Mouse (Mus musculus): ENCODE measurements around the gene Scn1a. TPM values are rescaled to one million over a fixed set of nuclear protein-coding genes. Genes with fewer than 3 reads are reported as not detected.

Gene Scn1a
- total RNA-seq, 2 experiments from 2014 or later, result 49.6 to 60.0 TPM

GRCm38 (mm10) chr2:66256220-66257131 lies 184.2 kb downstream of the Scn1a start, which contains the start of gene Ttc21b:
TSS of gene Ttc21b (minus strand) at chr2:66256617.
- DNase-seq (ENCODE audit: low spot score in 2 of 2), result peak; percentile 96 to 98

DNA sequence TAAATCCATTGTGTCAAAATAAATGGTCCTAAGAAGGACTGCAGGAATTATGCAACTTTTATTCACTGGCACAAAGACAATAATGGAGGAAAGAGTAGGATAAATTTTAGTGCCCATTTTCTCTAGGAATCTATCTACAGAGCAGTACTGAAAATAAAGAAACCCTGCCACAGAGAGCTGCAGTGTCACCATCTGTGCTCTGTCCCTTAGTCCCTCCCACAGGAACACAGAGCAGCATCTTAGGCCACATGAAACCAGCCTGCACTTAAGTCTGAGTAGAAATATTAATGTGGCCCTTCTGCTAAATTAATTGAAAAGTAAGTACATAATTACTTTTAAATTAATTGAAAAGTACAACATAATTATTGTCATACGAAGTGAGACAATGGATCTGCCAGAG lies 196.6 kb downstream of the Scn1a start:
- no peak for DNase-seq (ENCODE audit: low spot score in 2 of 2)

GRCm38 (mm10) chr2:66240334-66240733 lies 200.3 kb downstream of the Scn1a start:
- DNase-seq (ENCODE audit: low spot score in 2 of 2), result no peak

DNA sequence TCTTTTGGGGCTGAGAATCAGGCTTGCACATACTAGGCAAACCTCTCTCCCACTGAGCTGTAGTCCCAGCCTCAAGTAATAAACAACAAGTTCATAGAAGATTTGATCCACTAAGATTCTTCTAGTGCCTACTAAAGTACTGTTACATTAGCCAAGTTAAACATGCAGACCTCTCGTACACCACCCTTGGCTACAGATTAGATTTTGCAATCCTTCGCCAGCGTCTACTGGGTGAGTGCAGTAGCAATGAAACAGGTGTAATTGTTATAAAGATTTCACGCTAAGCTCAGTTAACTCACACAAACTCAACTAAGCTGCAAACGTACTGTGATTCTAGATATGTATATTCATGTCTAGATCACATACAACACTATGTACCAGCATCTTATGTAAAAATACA lies 201.8 kb downstream of the Scn1a start:
- no peak for DNase-seq (ENCODE audit: low spot score in 2 of 2)

GRCm38 (mm10) chr2:66220954-66221353 lies 219.7 kb downstream of the Scn1a start:
- DNase-seq (ENCODE audit: low spot score in 2 of 2), result no peak

Other genes with a start within 250 kb of the Scn1a start
- 1 to 10 TPM; 9.4 to 9.6 TPM for gene Ttc21b, start 184.2 kb downstream of the Scn1a start, total RNA-seq (2021)
- gene Scn9a, start 194.1 kb upstream of the Scn1a start, total RNA-seq (2021), result 1 to 10 TPM; 3.8 to 3.9 TPM

All from layer of hippocampus, postnatal 14 days (tissue).